Mouse (Mus musculus): ENCODE data around the gene Zfp866.

- TF ChIP-seq FLI1 (IDR thresholded peaks at IDR 0.05; ENCODE audit: low read length) (no peak), GATA1 (IDR thresholded peaks at IDR 0.05; ENCODE audit: borderline replicate concordance, low read length) (no peak)
Measured at GRCm38 (mm10) chr8:69735495-69735894, 55.5 kb downstream of the Zfp866 start.

Data from megakaryocyte, embryonic 14.5 days (primary cell).